Mouse (Mus musculus) R1 (cell line): ENCODE data around the gene Ccna2.

Source experiments
- DNase-seq: peaks from one replicate; pipeline ENCODE4 v3.0.0-alpha.2; 2018; ENCODE audit warnings: low read depth, low spot score

The Ccna2 gene

DNA sequence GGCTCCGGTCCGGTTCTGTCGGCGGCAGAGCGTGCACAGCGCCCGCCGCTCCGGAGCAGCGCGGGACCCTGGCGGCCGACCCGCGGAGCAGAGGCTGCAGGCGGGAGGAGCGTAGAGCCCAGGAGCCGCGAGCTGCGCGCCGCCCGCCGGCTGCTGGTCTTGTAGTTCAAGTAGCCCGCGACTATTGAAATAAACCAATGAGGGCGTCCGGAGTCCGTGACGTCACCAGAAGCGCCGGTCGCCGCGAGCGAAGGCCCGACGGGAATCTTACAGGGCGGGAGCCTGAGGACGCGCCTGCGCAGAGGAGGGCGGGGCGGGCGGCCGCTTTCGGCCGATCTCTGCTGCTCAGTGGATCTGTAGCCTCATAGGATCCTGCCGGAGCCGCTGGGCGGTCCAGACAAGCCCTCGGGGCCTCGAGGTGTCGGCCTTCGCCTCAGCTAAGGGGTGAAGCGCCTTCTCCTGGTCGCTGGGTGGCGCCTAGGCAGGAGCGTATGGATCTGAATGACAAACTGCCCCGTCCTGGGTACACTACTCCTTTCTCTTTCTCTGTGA lies at the start of gene Ccna2:
TSS of gene Ccna2 (minus strand) at position 324 of the 552 bp plus-strand sequence.
- DNase-seq: peak; percentile 98

DNA sequence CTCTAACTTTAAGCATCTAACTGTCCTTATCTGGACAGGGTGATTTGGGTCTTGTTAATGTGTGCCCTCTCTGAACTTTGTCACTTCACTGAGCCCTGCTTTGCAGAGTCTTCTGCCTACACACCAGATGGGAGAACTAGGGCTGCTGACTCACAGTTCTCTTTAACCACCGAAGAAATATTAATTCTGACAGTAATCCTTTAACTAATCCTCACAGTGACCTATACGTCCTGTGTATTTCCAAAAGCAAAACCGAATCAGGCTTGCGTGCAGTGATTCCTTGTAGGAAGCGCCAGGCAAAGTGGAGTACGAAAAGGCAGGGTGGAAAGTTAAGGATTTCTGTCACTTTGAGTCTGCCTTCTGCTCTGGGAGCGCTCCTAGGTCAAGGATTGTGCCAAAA lies 46.2 kb upstream of the Ccna2 start:
- no peak for DNase-seq

DNA sequence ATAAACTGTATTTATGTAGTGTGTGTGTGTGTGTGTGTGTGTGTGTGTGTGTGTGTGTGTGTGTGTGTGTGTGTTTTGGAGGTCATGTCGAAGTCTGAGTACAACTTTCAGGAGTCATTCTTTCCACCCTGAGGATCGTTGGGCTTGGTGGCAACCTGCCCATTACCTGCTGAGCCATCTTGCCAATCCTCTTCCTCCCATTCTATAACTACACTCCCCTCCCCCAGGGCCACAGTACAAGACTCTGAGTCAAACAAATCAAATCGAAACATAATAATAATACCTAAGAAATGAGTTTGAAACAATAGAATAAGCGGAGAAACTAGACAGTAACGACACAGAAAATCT lies 41.9 kb upstream of the Ccna2 start:
- DNase-seq: no peak

DNA sequence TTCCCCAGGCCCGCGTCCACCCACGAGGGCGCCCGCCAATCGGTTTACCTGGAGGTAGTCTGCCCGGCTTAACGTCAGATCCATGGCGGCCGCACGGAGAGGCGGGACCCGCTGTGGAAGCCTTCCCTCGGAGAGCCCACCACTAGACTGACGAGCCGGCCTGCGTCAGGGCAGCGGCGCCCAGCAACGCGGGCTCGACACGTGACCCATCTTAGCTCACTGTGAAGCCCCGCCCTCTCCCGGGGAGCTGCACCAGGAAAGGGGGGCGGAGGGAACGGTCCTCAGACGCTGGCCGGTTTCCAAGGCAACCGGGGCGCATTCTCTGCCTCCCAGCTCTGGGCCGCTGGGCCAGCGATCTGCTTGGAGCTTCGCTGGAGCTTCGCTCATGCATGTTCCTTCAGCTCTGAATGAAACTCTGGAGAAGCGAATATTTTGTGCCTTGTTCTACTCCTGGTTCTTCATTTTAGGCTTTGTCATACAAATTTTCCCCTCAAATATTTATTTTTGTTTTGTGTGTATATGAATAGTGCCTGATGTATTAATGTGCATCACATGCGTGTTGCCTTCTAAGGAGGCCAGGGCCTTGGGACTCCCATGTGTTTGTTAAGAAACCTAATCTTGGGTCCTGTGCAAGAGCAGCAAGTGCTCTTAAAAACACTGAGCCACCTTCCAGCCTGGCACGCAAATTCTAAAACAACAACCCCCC lies 41.4 kb upstream of the Ccna2 start, which contains the start of gene Bbs7:
TSS of gene Bbs7 (minus strand) at position 276 of the 706 bp plus-strand sequence.
- peak; percentile 95 for DNase-seq

DNA sequence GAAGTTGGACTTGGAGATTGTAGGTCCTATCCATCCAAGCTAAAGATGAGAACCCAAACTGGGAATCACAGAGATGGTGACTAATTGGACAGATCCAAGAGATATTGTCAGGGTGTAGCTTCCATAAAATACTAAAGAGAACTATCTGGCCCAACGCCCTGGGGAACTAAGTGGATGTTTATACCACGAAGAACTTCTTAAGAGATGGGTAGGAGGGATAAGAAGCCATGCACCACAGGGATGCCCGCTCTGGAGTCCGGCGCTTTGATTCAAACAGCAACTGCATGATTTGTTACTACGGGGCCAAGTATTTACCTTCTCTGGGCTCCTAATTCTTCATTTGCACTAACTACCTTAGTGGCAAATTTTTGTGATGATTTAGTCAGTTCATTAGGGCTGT lies 40.7 kb upstream of the Ccna2 start:
- no peak for DNase-seq

- DNase-seq: no peak
Measured at GRCm38 (mm10) chr3:36605894-36606783, 34.2 kb upstream of the Ccna2 start.

DNA sequence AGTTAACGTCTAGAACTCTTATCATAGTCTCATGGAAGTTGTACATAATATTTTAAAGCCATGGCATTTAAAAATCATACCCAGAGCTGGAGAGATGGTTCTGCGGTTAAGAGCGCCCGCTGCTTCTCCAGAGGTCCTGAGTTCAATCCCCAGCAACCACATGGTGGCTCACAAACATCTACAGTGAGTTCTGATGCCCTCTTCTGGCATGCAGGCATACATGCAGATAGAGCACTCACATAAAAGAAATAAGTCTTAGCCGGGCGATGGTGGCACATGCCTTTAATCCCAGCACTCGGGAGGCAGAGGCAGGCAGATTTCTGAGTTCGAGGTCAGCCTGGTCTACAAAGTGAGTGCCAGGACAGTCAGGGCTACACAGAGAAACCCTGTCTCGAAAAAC lies 27.8 kb upstream of the Ccna2 start:
- peak; percentile 41 for DNase-seq

DNA sequence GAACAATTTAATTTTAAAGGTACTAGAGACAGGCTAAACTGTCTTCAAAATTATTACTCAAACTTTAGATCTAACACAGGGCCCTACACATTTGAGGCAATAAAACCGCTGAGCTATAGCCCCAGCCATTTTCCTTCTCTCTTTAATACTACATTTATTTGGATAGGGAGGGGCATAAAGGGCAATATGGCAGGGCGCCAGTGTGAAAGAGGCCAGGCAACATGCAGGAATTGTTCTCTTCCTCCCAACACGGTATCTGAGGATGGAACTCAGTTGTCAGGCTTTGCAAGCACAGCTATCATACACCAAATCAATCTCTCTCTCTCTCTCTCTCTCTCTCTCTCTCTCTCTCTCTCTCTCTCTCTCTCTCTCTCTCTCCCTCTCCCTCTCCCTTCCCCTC lies 26.9 kb upstream of the Ccna2 start:
- DNase-seq: no peak

DNA sequence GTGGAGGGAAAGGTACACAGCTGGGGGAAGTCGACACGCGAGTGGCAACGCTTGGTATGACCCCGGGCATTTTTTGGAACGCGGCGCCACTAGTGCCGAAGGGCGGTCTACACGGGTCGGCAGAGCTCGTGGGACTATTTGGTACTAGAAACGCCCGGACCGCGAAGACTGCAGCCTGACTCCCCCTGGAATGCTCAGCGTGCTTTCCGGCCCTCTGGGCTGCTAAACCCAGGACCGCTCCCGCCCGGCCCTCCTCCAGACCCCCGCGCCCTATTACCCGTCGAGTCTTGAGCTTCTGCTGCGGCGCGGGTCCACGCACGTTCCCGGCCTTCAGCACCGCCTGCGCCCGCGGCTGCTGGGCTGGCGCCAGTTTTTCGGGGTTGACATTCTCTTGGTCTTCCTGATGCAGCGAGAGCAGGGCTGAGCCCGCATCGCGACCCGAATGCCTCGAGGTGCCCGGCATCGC lies 556 bp downstream of the Ccna2 start:
- peak; percentile 78 for DNase-seq

DNA sequence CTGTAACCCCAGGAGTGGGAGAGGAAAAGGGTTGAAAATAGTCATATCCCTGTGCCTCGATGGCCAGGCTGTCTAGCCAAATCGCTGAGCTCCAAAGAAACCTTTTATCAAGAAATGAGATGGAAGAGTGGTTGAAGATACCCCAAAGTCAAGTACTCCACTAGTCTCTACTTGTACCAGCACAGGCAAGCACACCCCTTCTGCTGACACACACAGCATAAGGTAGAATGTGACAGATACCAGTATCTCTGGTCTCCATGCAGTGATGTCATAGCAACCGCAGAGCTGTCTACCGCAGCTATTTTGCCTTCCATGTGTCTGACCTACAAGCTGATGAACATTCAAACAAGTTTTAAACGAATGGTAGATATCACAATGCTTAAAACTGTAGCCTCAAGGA lies 2.1 kb downstream of the Ccna2 start:
- no peak for DNase-seq

GRCm38 (mm10) chr3:36563666-36564065 lies 8.3 kb downstream of the Ccna2 start:
- peak; percentile 8 for DNase-seq

- DNase-seq: no peak
Measured at GRCm38 (mm10) chr3:36559606-36560005, 12.3 kb downstream of the Ccna2 start.

- DNase-seq: no peak
Measured at GRCm38 (mm10) chr3:36557601-36558000, 14.3 kb downstream of the Ccna2 start.

- peak; percentile 86 for DNase-seq
Measured at GRCm38 (mm10) chr3:36552406-36553047, 19.4 kb downstream of the Ccna2 start, which contains the start of gene Exosc9. Gene Exosc9 (plus strand): TSS chr3:36552606.

DNA sequence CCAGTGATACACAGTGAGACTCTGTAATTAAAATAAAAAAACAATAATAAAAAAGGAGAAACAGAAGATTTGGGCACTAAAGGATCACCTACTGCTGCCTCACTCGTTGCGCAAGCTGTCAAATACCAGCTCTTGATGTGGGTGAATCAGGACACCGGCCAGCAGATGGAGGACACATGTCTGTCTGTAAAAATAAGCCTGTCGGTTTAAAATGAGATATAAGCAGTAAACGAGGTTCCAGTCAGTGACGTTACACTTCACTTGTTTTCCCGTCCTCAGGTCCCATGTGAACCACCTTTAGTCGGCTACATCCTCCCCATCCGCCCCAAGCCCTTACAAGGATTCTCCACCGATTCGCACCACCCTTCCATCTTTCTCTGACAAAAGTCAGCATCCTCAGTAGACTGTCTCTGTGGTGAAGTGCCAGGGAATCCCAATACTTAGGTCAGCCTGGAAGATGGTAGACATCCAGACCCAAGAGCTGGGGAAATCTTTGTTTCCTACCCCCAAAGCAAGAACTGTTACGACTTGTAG lies 20.0 kb downstream of the Ccna2 start:
- DNase-seq: no peak

GRCm38 (mm10) chr3:36551343-36551742 lies 20.6 kb downstream of the Ccna2 start:
- DNase-seq: no peak

DNA sequence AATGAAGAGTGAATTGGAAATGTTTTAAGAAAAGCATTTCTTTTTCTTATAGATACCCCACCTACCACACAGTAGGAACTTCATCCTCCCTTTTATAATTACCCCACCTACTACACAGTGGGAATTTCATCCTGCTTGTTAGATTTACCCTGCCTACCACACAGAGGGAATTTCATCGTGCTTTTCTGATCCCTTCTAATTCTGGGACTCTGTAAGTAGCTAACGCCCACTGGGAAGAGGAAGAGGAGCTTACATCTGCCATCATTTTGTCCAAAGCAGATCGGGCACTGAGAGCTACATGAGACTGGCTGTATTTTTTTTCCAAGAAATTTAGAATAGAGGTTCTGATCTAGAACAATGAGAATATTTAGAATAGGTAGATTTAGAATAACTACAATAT lies 27.0 kb downstream of the Ccna2 start:
- DNase-seq: no peak

DNA sequence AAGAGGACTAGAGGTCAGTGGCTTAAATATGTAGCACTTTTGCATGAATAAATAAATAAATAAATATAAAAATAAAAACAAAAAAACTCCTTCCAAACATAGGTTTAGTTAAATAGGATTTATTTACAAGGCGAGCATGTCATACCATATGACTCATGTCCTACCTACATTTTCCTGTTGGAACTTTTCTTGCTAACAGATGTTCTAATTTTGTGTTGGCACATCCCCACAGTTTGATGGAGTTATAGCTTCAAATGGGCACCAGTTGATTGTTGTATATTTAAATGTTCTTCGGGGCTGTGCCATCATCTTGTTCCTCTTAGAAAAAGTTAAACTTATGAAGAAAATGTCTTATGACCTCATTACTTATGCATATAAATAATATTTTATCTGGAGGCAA lies 30.6 kb downstream of the Ccna2 start:
- no peak for DNase-seq

GRCm38 (mm10) chr3:36540756-36541155 lies 31.2 kb downstream of the Ccna2 start:
- no peak for DNase-seq

GRCm38 (mm10) chr3:36537701-36538470 lies 34.1 kb downstream of the Ccna2 start:
- no peak for DNase-seq

DNA sequence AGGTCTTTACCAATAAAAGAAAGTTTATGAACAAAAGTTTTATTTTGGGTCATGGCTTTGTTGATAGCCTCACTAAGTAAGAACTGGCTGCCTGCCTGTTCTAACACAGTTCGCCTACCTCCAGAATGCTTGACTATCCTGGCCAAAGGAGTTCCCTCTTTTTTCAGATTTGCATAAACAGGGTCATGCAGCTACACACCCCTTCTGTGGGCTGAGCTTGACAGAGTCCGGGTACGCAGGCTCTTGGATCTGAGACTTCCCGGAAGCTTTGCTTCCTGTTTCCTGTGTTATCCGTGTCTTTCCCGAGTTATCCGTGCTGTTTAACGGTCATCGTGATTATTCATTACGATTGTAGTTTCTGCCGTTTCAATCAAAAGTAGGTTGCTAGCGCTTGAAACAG lies 35.9 kb downstream of the Ccna2 start:
- peak; percentile 3 for DNase-seq
